Mouse (Mus musculus) liver, postnatal 0 days (tissue): ENCODE measurements around the gene Fam129a.

Experiments
- CTCF ChIP-seq: sonication (generic); IDR thresholded peaks from 2 replicates; pipeline ENCODE4 v1.5.1; 2016; ENCODE audit warnings: antibody characterized with exemption, low read depth
- EP300 ChIP-seq: IDR thresholded peaks from 2 replicates; pipeline ENCODE4 v1.6.1; 2016; ENCODE audit warnings: antibody characterized with exemption, low read depth, mild to moderate bottlenecking

DNA sequence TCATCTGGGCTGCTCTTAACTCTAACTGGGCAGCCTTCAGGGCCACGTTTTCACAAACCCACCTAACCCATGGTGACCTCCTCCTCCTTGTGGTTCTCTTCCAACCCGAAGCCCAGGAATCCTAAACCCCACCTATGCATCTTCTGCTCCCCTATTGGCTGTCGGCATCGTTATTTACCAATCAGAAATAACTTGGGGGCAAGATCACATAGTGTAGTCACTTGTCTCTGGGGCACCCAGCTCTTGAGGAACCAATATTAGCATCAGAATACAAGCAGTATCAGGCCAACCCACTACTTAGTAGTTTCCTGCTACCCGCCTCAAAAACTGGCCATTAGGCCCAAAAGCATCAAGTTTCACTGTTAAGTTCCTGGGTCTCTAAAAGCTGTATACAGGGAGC, 141.7 kb downstream of the Fam129a start:
- TF ChIP-seq CTCF: no peak
- TF ChIP-seq EP300: no peak
